Mouse (Mus musculus): ENCODE measurements around the gene Wdr18.
"Not testable (repeated sequence)": the region's sequence is repeated elsewhere in the genome, so short reads cannot be mapped to it uniquely, and the experiment has no call there.

The Wdr18 gene

GRCm38 (mm10) chr10:79946752-79947322 is 13.1 kb upstream of the Wdr18 start:
- no peak for DNase-seq (ENCODE audit: low spot score)

GRCm38 (mm10) chr10:79947502-79947901 is 12.4 kb upstream of the Wdr18 start:
- DNase-seq (ENCODE audit: low spot score), result no peak

- no peak for DNase-seq (ENCODE audit: low spot score)
Measured at GRCm38 (mm10) chr10:79949873-79950272, 10.1 kb upstream of the Wdr18 start.

GRCm38 (mm10) chr10:79950661-79951060 is 9.3 kb upstream of the Wdr18 start:
- DNase-seq (ENCODE audit: low spot score), result no peak

GRCm38 (mm10) chr10:79953946-79954345 is 6.0 kb upstream of the Wdr18 start:
- no peak for DNase-seq (ENCODE audit: low spot score)

GRCm38 (mm10) chr10:79955691-79956090 is 4.3 kb upstream of the Wdr18 start:
- DNase-seq (ENCODE audit: low spot score), result no peak

- DNase-seq (ENCODE audit: low spot score), result no peak
Measured at GRCm38 (mm10) chr10:79956643-79957154, 3.3 kb upstream of the Wdr18 start.

- DNase-seq (ENCODE audit: low spot score), result peak; percentile 73
Measured at GRCm38 (mm10) chr10:79958140-79958816, 1.7 kb upstream of the Wdr18 start.

- DNase-seq (ENCODE audit: low spot score), result not testable (repeated sequence)
Measured at GRCm38 (mm10) chr10:79959412-79959811, 540 bp upstream of the Wdr18 start.

- no peak for DNase-seq (ENCODE audit: low spot score)
Measured at GRCm38 (mm10) chr10:79960671-79961294, 831 bp downstream of the Wdr18 start.

- no peak for DNase-seq (ENCODE audit: low spot score)
Measured at GRCm38 (mm10) chr10:79964727-79965126, 4.8 kb downstream of the Wdr18 start.

- no peak for DNase-seq (ENCODE audit: low spot score)
Measured at GRCm38 (mm10) chr10:79965325-79965724, 5.4 kb downstream of the Wdr18 start.

GRCm38 (mm10) chr10:79966886-79967400 is 7.0 kb downstream of the Wdr18 start:
- no peak for DNase-seq (ENCODE audit: low spot score)

- no peak for DNase-seq (ENCODE audit: low spot score)
Measured at GRCm38 (mm10) chr10:79968181-79968580, 8.2 kb downstream of the Wdr18 start.

GRCm38 (mm10) chr10:79969124-79969568 is 9.2 kb downstream of the Wdr18 start:
- DNase-seq (ENCODE audit: low spot score), result no peak

- no peak for DNase-seq (ENCODE audit: low spot score)
Measured at GRCm38 (mm10) chr10:79970415-79971182, 10.6 kb downstream of the Wdr18 start, which contains the start of gene Grin3b. Gene Grin3b (plus strand): TSS chr10:79970715.

- no peak for DNase-seq (ENCODE audit: low spot score)
Measured at GRCm38 (mm10) chr10:79971183-79971497, 11.2 kb downstream of the Wdr18 start.

GRCm38 (mm10) chr10:79972831-79973230 is 12.9 kb downstream of the Wdr18 start:
- DNase-seq (ENCODE audit: low spot score), result no peak

- no peak for DNase-seq (ENCODE audit: low spot score)
Measured at GRCm38 (mm10) chr10:79974087-79974486, 14.1 kb downstream of the Wdr18 start.

GRCm38 (mm10) chr10:79974668-79975067 is 14.7 kb downstream of the Wdr18 start:
- no peak for DNase-seq (ENCODE audit: low spot score)

- no peak for DNase-seq (ENCODE audit: low spot score)
Measured at GRCm38 (mm10) chr10:79976071-79976721, 16.2 kb downstream of the Wdr18 start.

- no peak for DNase-seq (ENCODE audit: low spot score)
Measured at GRCm38 (mm10) chr10:79976722-79977107, 16.8 kb downstream of the Wdr18 start.
